Mouse (Mus musculus) limb, embryonic 13.5 days (tissue): ENCODE measurements around the gene Hoxc10. TPM values are rescaled to one million over a fixed set of nuclear protein-coding genes. Genes with fewer than 3 reads are reported as not detected.

ENCODE experiments used
- ATAC-seq: fragments of 200-750 bp; cut with Nextera tagmentation; 2 replicates; pipeline ENCODE4 v1.8.0; 2017; ENCODE audit warnings: low read depth, moderate number of reproducible peaks, moderate TSS enrichment; ENCODE audit not compliant: low FRiP score
- H3K27ac ChIP-seq: fragments of 300-500 bp; sonication (generic); 2 replicates; pipeline ENCODE4 v1.5.1; 2015; ENCODE audit warnings: inconsistent platforms, mild to moderate bottlenecking, moderate library complexity
- H3K27me3 ChIP-seq: fragments of 300-500 bp; sonication (generic); 2 replicates; pipeline ENCODE4 v1.6.1; 2015; ENCODE audit warnings: mild to moderate bottlenecking, inconsistent platforms
- H3K36me3 ChIP-seq: fragments of 300-500 bp; sonication (generic); 2 replicates; pipeline ENCODE4 v1.6.1; 2015; ENCODE audit warnings: inconsistent platforms, mild to moderate bottlenecking, moderate library complexity
- H3K4me1 ChIP-seq: fragments of 300-500 bp; sonication (generic); 2 replicates; pipeline ENCODE4 v1.6.1; 2015; ENCODE audit warnings: inconsistent platforms
- H3K4me2 ChIP-seq: fragments of 300-500 bp; sonication (generic); replicated peaks from 2 replicates; pipeline ENCODE4 v1.6.1; 2015; ENCODE audit warnings: inconsistent platforms, mild to moderate bottlenecking, moderate library complexity
- H3K4me3 ChIP-seq: fragments of 300-500 bp; sonication (generic); 2 replicates; pipeline ENCODE4 v1.5.1; 2015; ENCODE audit warnings: moderate library complexity, mild to moderate bottlenecking, inconsistent platforms
- H3K9ac ChIP-seq: fragments of 300-500 bp; sonication (generic); 2 replicates; pipeline ENCODE4 v1.6.1; 2015; ENCODE audit warnings: mild to moderate bottlenecking, inconsistent platforms
- H3K9me3 ChIP-seq: fragments of 300-500 bp; sonication (generic); 2 replicates; pipeline ENCODE4 v1.6.1; 2016; ENCODE audit warnings: inconsistent platforms
- WGBS: fragments of 180-500 bp; shearing (Covaris S2); methylation state at CpG from one replicate; pipeline ENCODE4 v1.1.7; 2015; 5-methylcytosine and 5-hydroxymethylcytosine counted together
- polyA plus RNA-seq: library from polyadenylated mRNA; unstranded; fragments of >200 nt; fragmentation: Nextera tagmentation; extraction: Ambion mirVana; gene quantifications from 2 replicates; pipeline ENCODE4 v1.2.1, GENCODE M21; 2015

The Hoxc10 gene
- polyA plus RNA-seq, 1 experiment from 2014 or later = 11.0 TPM

DNA sequence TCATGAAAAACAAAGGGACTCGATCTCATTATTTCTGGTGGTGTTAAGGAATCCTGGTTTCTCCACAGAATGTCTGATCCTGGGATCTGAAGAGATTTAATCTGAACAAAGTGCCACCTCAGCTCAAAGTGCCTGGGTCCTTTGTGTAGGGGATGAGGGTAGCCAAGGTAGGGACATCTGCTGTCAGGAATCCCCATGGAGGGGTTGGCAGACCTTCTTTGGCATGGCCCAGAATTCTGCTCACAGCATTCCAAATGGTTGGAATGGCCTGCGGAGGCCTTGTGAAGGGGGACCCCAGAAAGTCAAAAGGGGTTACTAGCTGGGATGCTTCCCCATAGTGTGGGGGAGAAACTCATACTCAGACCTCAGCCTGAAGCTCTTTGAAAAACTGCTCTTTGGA, 17.8 kb upstream of the Hoxc10 start:
- Histone ChIP-seq H3K4me2 (peak overlapping the region; percentile 47), H3K27me3 (peaks cover 98% of the 10 kb centered on the region), H3K27ac (no peak overlapping the region), H3K9me3 (no peaks in the 10 kb centered on the region), H3K9ac (no peak overlapping the region), H3K4me3 (peak overlapping the region; percentile 22; the same call in 1 of the 2 replicates), H3K4me1 (peaks cover 14% of the 10 kb centered on the region; the same call in 1 of the 2 replicates), H3K36me3 (no peaks in the 10 kb centered on the region)
- no peak for ATAC-seq
- WGBS = 15% methylated on average over 2 of the region's 2 CpGs

DNA sequence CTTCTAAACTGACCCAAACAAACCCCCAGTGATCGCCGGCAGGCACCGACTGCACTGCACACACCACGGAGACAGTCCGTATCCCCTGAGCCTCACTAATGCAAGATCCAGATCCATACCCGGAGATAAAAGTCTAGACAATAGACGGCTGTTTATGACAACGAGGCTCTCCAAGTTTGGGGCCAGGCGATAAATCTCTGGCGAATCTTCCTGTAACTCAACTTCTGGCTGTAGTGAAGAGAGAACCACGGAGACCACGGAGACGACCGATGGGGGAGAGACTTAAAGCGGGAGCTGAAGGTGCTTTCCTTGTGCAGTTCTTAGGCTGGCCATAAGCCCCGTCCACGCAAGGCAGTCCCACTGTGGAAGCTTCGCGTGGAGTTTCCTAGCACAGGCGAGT, 16.9 kb upstream of the Hoxc10 start:
- Histone ChIP-seq H3K9ac (peak overlapping the region; percentile 40; the same call in 1 of the 2 replicates), H3K9me3 (no peaks in the 10 kb centered on the region), H3K36me3 (no peaks in the 10 kb centered on the region), H3K4me3 (peak overlapping the region; percentile 22), H3K27ac (peak overlapping the region; percentile 28; the same call in 1 of the 2 replicates), H3K4me1 (peaks cover 17% of the 10 kb centered on the region; the same call in 1 of the 2 replicates), H3K4me2 (peak overlapping the region; percentile 51), H3K27me3 (peaks cover 99% of the 10 kb centered on the region)
- no peak for ATAC-seq
- WGBS = 2% methylated on average over 20 of the region's 20 CpGs

DNA sequence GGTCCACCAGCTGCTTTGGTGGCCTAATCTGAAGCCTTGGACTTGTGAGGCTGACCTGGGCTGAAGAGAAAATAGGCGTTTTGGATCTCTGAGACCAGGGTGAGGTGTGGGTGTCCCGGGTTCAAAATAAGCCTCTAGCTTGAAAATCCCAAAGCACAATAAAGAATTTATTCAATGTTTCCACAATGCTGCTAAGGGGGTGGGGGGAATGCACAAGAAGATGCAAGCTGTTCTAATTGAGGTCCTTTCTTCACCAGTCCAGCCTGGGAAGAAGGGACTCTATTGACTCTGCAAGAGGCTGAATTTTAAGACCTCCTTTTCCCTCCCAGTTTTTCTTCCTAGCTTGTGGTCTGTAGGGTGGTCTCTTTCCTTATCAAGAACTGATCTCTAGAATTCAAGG, 15.7 kb upstream of the Hoxc10 start:
- Histone ChIP-seq H3K4me2 (peak overlapping the region; percentile 46), H3K27me3 (peaks cover 99% of the 10 kb centered on the region), H3K27ac (no peak overlapping the region), H3K4me3 (peak overlapping the region; percentile 28), H3K9ac (no peak overlapping the region), H3K9me3 (no peaks in the 10 kb centered on the region), H3K36me3 (no peaks in the 10 kb centered on the region), H3K4me1 (peaks cover 25% of the 10 kb centered on the region)
- 6% methylated on average over 2 of the region's 2 CpGs for WGBS
- no peak for ATAC-seq

DNA sequence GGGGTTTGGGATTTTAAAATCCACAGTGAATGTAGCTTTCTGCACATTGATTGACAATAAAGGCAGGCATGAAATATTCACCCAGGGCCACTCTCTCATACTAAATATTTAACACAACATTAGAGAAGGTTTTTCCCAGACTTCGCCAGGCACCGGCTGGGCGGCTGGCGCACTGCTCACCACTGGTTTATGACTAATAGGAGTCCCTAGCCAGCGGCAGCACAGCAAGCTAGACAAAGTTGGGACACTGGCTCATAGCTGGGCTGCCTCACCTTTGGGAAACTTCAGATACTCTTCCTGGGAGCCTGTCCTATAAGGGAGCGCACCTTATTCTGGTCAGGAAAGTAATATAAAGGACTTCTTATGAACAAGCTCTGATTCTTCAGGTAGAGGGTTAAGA, 13.0 kb upstream of the Hoxc10 start:
- H3K9ac ChIP-seq = 0 out of 2 replicates have a peak overlapping the region, but pooled peaks have one; percentile 80
- peak overlapping the region; percentile 47 for H3K4me3 ChIP-seq
- 5% methylated on average over 6 of the region's 6 CpGs for WGBS
- H3K4me1 ChIP-seq = peaks cover 41% of the 10 kb centered on the region
- no peaks in the 10 kb centered on the region for H3K9me3 ChIP-seq
- ATAC-seq = no peak
- H3K27ac ChIP-seq = peak overlapping the region; percentile 39; the same call in 1 of the 2 replicates
- peak overlapping the region; percentile 61 for H3K4me2 ChIP-seq
- no peaks in the 10 kb centered on the region for H3K36me3 ChIP-seq
- H3K27me3 ChIP-seq = peaks cover 99% of the 10 kb centered on the region

DNA sequence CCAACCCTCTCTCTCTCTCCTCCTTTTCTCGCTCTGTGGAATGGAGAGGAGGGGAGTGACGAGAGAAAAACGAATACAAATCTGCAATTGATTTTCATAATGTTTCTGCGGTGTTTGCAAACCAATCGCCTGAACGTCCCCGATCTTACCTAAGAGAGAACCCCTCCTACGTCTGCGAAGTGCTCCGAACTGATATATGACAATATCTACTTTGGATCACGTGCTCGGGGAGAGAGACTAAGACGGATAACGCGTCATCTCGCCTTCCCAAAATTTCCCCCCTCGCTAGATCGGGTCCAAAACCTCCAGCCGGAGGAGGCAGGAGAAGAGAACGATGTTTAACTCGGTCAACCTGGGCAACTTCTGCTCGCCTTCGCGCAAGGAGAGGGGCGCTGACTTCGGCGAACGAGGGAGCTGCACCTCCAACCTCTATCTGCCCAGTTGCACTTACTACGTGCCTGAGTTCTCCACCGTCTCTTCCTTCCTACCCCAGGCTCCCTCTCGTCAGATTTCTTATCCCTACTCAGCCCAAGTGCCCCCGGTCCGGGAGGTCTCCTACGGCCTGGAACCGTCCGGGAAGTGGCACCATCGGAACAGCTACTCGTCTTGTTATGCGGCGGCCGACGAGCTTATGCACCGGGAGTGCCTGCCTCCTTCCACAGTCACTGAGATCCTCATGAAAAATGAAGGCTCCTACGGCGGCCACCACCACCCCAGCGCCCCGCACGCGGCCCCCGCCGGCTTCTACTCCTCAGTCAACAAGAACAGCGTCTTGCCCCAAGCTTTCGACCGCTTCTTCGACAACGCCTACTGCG, 12.2 kb upstream of the Hoxc10 start, which contains the start of gene Hoxc11:
Gene Hoxc11 (plus strand): TSS at position 236 of the 815 bp plus-strand sequence.
- Histone ChIP-seq H3K4me2 (peak within 1 kb of the TSS; percentile 61), H3K36me3 (no peaks in the 10 kb centered on the region), H3K9me3 (no peaks in the 10 kb centered on the region), H3K9ac (peak within 1 kb of the TSS; percentile 80), H3K4me1 (peaks cover 43% of the 10 kb centered on the region), H3K27ac (peak within 1 kb of the TSS; percentile 72; the same call in 1 of the 2 replicates), H3K4me3 (peak within 1 kb of the TSS; percentile 47), H3K27me3 (peaks cover 96% of the 10 kb centered on the region)
- no peak for ATAC-seq
- under 1% methylated on average over 57 of the region's 57 CpGs for WGBS

DNA sequence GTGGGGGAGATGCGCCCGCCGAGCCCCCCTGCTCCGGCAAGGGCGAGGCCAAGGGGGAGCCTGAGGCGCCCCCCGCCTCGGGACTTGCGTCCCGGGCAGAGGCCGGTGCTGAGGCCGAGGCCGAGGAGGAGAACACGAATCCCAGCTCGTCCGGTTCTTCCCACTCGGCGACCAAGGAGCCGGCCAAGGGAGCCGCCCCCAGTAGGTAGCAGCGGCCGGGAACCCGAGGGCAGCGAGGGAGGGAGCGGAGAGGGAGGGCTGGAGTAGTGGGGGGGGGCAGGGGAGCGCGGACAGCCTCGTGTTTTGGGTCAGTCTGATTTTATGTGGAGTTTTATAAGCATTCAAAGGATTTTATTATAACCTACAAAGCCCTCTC, 11.6 kb upstream of the Hoxc10 start:
- Histone ChIP-seq H3K4me1 (peaks cover 49% of the 10 kb centered on the region), H3K9ac (peak overlapping the region; percentile 80), H3K4me3 (peak overlapping the region; percentile 47), H3K27me3 (peaks cover 96% of the 10 kb centered on the region), H3K36me3 (no peaks in the 10 kb centered on the region), H3K4me2 (peak overlapping the region; percentile 61), H3K9me3 (no peaks in the 10 kb centered on the region), H3K27ac (peak overlapping the region; percentile 72; the same call in 1 of the 2 replicates)
- 0% methylated on average over 27 of the region's 28 CpGs for WGBS
- no peak for ATAC-seq

DNA sequence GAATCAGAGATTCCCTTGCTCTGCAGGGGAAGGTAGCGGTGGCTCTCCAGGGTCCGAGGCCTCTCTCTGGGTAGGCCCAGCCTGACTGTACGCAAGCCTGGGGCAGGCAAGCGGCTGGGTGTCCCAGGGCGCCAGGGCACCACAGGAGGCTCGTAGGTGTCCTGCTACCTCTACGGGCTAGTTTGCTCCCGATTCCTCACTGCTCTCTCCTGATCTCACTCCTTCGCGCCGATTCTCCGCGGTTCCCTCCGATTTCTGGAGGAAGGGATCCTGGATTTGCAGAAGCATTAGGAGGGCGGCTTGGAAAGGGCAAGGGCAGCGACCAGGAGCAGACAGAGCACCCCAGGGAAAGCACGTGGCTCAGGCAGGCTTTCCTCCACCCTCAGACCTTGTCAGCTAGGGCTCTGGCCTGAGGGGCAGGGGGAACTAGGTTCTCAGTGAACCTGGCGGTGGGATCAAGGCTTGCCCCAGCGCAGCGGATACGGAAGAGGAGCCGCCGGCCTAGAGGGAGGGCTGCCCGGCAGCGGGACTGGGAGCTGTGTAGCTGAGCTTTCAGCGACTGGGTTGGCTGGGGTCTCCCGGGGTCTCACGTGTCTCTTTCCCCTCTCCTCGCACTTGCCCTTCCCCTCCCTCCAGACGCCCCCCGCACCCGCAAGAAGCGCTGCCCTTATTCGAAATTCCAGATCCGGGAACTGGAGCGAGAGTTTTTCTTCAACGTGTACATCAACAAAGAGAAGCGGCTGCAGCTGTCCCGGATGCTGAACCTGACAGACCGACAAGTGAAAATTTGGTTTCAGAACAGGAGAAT, 10.6 kb upstream of the Hoxc10 start:
- WGBS = under 1% methylated on average over 37 of the region's 40 CpGs
- Histone ChIP-seq H3K27me3 (peaks cover 97% of the 10 kb centered on the region), H3K4me2 (peak overlapping the region; percentile 61), H3K4me3 (peak overlapping the region; percentile 47), H3K27ac (peak overlapping the region; percentile 48; the same call in 1 of the 2 replicates), H3K36me3 (no peaks in the 10 kb centered on the region), H3K9me3 (no peaks in the 10 kb centered on the region), H3K4me1 (peaks cover 48% of the 10 kb centered on the region), H3K9ac (peak overlapping the region; percentile 80)
- ATAC-seq = no peak

DNA sequence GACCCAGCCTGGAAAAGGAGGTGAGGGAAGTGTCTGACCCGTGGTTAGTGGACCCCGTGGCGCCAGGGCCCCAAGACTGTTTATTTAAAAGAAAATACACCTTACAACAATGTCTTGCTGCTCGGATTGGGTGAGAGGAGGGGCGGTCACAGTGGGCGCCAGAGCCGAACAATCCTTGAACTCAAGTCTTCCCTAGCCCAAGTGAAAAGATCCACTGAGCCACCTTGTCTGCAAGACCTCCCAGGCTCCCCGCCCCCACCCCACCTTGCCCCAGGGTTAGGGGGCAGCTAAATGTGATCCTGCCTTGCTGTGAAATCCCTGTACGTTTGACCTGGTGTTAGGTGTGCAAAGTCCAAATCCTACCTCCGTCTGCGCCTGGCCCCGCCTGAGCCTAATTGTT, 9.7 kb upstream of the Hoxc10 start:
- Histone ChIP-seq H3K9ac (peak overlapping the region; percentile 80), H3K9me3 (no peaks in the 10 kb centered on the region), H3K4me3 (peak overlapping the region; percentile 47), H3K36me3 (no peaks in the 10 kb centered on the region), H3K27me3 (peaks cover 96% of the 10 kb centered on the region), H3K4me2 (peak overlapping the region; percentile 61), H3K4me1 (peaks cover 47% of the 10 kb centered on the region), H3K27ac (no peak overlapping the region)
- no peak for ATAC-seq
- WGBS = 2% methylated on average over 12 of the region's 12 CpGs

DNA sequence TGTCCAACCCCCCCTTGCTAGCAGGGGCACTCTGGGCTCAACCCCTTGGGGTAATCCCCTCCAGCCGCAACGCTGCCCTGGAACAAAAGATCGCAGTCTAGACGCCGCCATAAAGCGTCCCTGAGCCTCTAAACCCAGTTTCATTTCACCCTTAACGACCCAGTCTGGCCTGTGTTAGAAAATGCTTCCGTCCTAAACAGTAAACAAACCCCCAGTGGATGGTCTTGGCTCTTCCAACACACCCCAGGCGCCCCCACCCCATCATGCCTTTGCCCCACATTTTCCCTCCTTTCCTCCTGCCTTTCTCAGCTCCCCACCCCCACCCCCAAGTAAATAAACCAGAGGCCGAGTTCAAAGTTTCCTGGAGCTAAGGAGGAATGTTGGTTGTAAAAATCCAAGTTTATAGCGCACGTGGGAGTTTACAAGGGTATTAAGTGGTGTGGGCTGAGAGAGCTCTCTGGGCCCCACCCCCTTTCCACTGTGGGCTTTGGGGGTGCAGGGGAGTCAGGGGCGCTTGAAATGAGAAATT, 6.9 kb upstream of the Hoxc10 start:
- H3K4me2 ChIP-seq = peak overlapping the region; percentile 58
- no peaks in the 10 kb centered on the region for H3K9me3 ChIP-seq
- peak overlapping the region; percentile 54 for H3K9ac ChIP-seq
- no peaks in the 10 kb centered on the region for H3K36me3 ChIP-seq
- H3K4me3 ChIP-seq = peak overlapping the region; percentile 29
- peaks cover 38% of the 10 kb centered on the region for H3K4me1 ChIP-seq
- WGBS = under 1% methylated on average over 13 of the region's 13 CpGs
- H3K27ac ChIP-seq = peak overlapping the region; percentile 73
- H3K27me3 ChIP-seq = peaks cover 90% of the 10 kb centered on the region
- ATAC-seq = peak; percentile 73

DNA sequence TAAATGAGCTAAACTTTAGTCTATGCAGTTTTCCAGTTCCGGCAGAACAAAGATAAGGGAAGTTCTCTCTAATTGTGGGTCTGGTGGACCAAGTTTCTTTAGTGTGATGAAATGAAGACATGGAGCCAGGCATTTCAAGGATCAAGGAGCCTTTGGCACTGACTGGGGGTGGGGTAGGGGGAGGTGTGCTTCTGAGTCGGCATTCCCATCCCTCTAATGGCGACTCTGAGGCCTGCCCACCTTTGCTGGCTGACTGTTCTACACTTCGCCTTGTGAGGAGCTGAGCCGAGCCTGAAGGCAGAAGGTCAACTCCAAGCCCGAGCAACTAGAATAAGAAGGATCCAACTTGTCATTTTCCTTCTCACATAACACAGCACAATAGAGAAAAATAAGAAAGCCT, 4.9 kb upstream of the Hoxc10 start:
- Histone ChIP-seq H3K4me2 (peak overlapping the region; percentile 47), H3K4me3 (peak overlapping the region; percentile 12)

DNA sequence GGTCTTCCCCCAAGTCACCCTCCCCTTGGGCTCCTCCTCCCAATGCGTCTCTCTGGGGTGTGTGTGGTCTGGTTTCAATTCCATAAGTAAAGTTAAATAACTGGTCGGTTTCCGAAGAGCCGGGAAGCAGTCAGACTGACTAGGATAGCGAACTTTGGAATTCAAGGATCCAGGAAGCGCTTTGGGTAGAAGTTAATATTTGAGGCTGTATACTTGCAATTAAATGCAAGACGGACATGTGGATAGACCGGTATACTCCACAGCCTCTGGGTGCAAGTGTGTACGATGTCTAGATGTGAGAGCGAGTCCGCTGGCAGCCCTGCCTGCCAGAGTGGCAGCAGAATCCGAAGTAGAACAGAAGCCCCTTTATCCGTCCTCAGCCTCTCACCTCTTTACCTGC, 4.1 kb upstream of the Hoxc10 start:
- Histone ChIP-seq H3K27me3 (peaks cover 90% of the 10 kb centered on the region), H3K4me3 (peak overlapping the region; percentile 32), H3K4me1 (peaks cover 28% of the 10 kb centered on the region), H3K9me3 (no peaks in the 10 kb centered on the region), H3K27ac (peak overlapping the region; percentile 45; the same call in 1 of the 2 replicates), H3K36me3 (no peaks in the 10 kb centered on the region), H3K9ac (peak overlapping the region; percentile 62), H3K4me2 (peak overlapping the region; percentile 58)
- 2% methylated on average over 13 of the region's 13 CpGs for WGBS
- no peak for ATAC-seq

More for the DNA sequence above, 4.9 kb upstream of the Hoxc10 start:
- peak overlapping the region; percentile 44; the same call in 1 of the 2 replicates for H3K27ac ChIP-seq
- H3K9me3 ChIP-seq = no peaks in the 10 kb centered on the region
- peaks cover 30% of the 10 kb centered on the region for H3K4me1 ChIP-seq
- WGBS = 5% methylated on average over 6 of the region's 6 CpGs
- peaks cover 90% of the 10 kb centered on the region for H3K27me3 ChIP-seq
- no peaks in the 10 kb centered on the region for H3K36me3 ChIP-seq
- no peak for ATAC-seq
- H3K9ac ChIP-seq = 0 out of 2 replicates have a peak overlapping the region, but pooled peaks have one; percentile 13
